Mouse (Mus musculus): ENCODE results near the gene Cmtr1. TPM values are rescaled to one million over a fixed set of nuclear protein-coding genes. Genes with fewer than 3 reads are reported as not detected.

The Cmtr1 gene
- polyA plus RNA-seq, 1 experiment from 2014 or later: 132 TPM

- Histone ChIP-seq H3K4me3 (replicated peaks; ENCODE audit: low read length) (no peak overlapping the region), H3K4me2 (ENCODE audit: low read length) (no peak overlapping the region), H3K9ac (replicated peaks; ENCODE audit: low read depth, low read length) (no peak overlapping the region), H3K27ac (ENCODE audit: low read length) (no peak overlapping the region), H3K36me3 (ENCODE audit: control insufficient read depth, insufficient read depth) (peaks cover 30% of the 10 kb centered on the region), H3K4me1 (replicated peaks; ENCODE audit: control insufficient read depth, insufficient read depth, low read length) (peaks cover 2% of the 10 kb centered on the region), H3K27me3 (replicated peaks; ENCODE audit: control insufficient read depth, insufficient read depth, low read length) (no peaks in the 10 kb centered on the region), H3K9me3 (ENCODE audit: control insufficient read depth, low read length) (no peaks in the 10 kb centered on the region)
- WGBS: 77% methylated on average over 2 of the region's 2 CpGs
- no peak for ATAC-seq
These were observed 33.2 kb downstream of the Cmtr1 start for GRCm38 (mm10) chr17:29693571-29693970.

DNA sequence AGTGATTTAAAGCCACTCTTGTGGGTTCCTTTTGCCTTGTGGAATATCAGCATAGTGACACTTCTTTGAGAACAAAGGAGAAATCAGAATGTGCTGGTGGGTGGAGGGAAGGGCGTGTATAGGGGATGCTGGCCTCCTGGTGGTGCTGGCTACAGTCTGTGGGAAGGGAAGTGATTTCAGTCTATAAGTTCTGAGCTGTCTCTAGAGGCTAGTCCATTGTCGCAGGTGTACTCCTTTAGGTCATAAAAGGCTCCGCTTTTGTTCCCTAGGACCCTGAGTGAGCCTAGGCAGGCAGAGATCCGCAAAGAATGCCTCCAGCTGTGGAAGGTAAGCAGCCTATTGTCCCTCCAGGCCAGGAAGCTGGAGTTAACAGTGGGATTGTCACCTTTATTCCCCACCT lies 34.1 kb downstream of the Cmtr1 start:
- H3K4me2 ChIP-seq (ENCODE audit: low read length): no peak overlapping the region
- ATAC-seq: no peak
- peaks cover 32% of the 10 kb centered on the region for H3K36me3 ChIP-seq (ENCODE audit: control insufficient read depth, insufficient read depth)
- WGBS: 79% methylated on average over 4 of the region's 4 CpGs
- H3K4me1 ChIP-seq (replicated peaks; ENCODE audit: control insufficient read depth, insufficient read depth, low read length): no peaks in the 10 kb centered on the region
- no peak overlapping the region for H3K9ac ChIP-seq (replicated peaks; ENCODE audit: low read depth, low read length)
- no peaks in the 10 kb centered on the region for H3K27me3 ChIP-seq (replicated peaks; ENCODE audit: control insufficient read depth, insufficient read depth, low read length)
- H3K9me3 ChIP-seq (ENCODE audit: control insufficient read depth, low read length): no peaks in the 10 kb centered on the region
- H3K27ac ChIP-seq (ENCODE audit: low read length): no peak overlapping the region
- no peak overlapping the region for H3K4me3 ChIP-seq (replicated peaks; ENCODE audit: low read length)

DNA sequence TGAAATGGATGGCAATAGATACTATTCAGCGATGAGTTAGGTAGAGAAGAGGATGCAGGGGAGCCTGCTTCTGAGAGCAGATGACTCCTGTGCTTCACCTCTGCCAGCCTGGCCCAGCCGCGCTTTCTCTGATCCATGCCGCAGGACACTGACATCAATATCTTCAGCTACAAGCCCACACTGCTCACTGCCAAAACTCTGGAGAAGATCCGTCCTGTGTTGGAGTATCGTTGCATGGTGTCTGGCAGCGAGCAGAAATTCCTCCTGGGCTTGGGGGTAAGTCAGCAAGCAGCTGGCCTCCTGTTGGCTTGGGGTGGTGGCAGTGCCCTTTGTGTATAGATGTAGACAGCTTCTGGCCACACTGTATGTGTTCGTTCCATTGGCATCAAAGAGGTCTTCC lies 36.5 kb downstream of the Cmtr1 start:
- ATAC-seq: no peak
- 96% methylated on average over 8 of the region's 8 CpGs for WGBS
- Histone ChIP-seq H3K27ac (ENCODE audit: low read length) (no peak overlapping the region), H3K27me3 (replicated peaks; ENCODE audit: control insufficient read depth, insufficient read depth, low read length) (no peaks in the 10 kb centered on the region), H3K4me3 (replicated peaks; ENCODE audit: low read length) (no peak overlapping the region), H3K4me2 (ENCODE audit: low read length) (no peak overlapping the region), H3K9me3 (ENCODE audit: control insufficient read depth, low read length) (no peaks in the 10 kb centered on the region), H3K9ac (replicated peaks; ENCODE audit: low read depth, low read length) (no peak overlapping the region), H3K4me1 (replicated peaks; ENCODE audit: control insufficient read depth, insufficient read depth, low read length) (no peaks in the 10 kb centered on the region), H3K36me3 (ENCODE audit: control insufficient read depth, insufficient read depth) (peaks cover 31% of the 10 kb centered on the region)

- Histone ChIP-seq H3K4me3 (replicated peaks; ENCODE audit: low read length) (no peak overlapping the region), H3K36me3 (ENCODE audit: control insufficient read depth, insufficient read depth) (peaks cover 31% of the 10 kb centered on the region), H3K9ac (replicated peaks; ENCODE audit: low read depth, low read length) (no peak overlapping the region), H3K27ac (ENCODE audit: low read length) (no peak overlapping the region), H3K4me1 (replicated peaks; ENCODE audit: control insufficient read depth, insufficient read depth, low read length) (peaks cover 14% of the 10 kb centered on the region), H3K27me3 (replicated peaks; ENCODE audit: control insufficient read depth, insufficient read depth, low read length) (no peaks in the 10 kb centered on the region), H3K9me3 (ENCODE audit: control insufficient read depth, low read length) (no peaks in the 10 kb centered on the region), H3K4me2 (ENCODE audit: low read length) (no peak overlapping the region)
- 93% methylated on average over 6 of the region's 6 CpGs for WGBS
- ATAC-seq: no peak
These were observed 38.0 kb downstream of the Cmtr1 start for GRCm38 (mm10) chr17:29698421-29698820.

- Histone ChIP-seq H3K9me3 (ENCODE audit: control insufficient read depth, low read length) (no peaks in the 10 kb centered on the region), H3K9ac (replicated peaks; ENCODE audit: low read depth, low read length) (no peak overlapping the region), H3K4me2 (ENCODE audit: low read length) (no peak overlapping the region), H3K4me1 (replicated peaks; ENCODE audit: control insufficient read depth, insufficient read depth, low read length) (peaks cover 22% of the 10 kb centered on the region), H3K4me3 (replicated peaks; ENCODE audit: low read length) (no peak overlapping the region), H3K27ac (ENCODE audit: low read length) (no peak overlapping the region), H3K27me3 (replicated peaks; ENCODE audit: control insufficient read depth, insufficient read depth, low read length) (no peaks in the 10 kb centered on the region), H3K36me3 (ENCODE audit: control insufficient read depth, insufficient read depth) (peaks cover 24% of the 10 kb centered on the region)
- WGBS: 97% methylated on average over 7 of the region's 7 CpGs
- ATAC-seq: no peak
These were observed 40.2 kb downstream of the Cmtr1 start for GRCm38 (mm10) chr17:29700573-29700972.

DNA sequence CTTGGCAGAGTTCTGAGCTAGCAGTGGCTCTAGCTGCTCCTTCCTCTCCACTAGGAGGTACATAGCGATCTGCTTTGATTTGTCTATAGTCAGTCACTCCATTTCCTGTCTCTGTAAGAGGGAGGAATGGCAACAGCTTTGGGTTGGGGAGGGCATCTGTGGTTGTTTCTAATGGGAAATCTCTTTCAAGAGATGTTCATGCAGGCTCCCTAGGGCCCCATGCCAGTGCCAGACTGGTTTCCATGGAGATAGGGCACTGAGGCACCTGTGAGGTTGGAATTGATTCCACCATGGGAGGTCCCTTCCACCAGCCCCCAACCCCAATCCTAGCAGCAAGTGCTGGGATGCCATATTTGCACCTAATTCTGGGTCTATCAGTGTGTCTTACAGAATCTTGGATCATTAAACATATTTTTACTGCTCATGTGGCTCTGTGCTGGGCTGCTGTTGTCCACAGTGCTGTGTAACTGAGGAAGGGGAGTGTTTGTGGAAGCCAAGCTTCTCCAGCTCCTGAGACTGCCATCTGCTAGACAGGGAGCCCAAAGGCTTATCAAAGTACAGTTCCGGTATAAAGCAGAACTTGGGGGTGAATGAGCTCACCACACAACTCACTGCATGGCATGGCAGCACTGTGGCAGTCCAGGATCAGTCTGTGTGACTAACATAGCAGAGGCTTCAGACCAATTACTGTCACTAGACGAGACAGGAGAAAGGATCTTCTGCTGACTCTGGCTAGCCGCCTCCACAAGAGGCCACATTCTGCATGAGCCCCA lies 42.7 kb downstream of the Cmtr1 start:
- 58% methylated on average over 4 of the region's 4 CpGs for WGBS
- Histone ChIP-seq H3K4me3 (replicated peaks; ENCODE audit: low read length) (no peak overlapping the region), H3K4me1 (replicated peaks; ENCODE audit: control insufficient read depth, insufficient read depth, low read length) (peaks cover 42% of the 10 kb centered on the region), H3K27ac (ENCODE audit: low read length) (peak overlapping the region; percentile 49), H3K9me3 (ENCODE audit: control insufficient read depth, low read length) (no peaks in the 10 kb centered on the region), H3K4me2 (ENCODE audit: low read length) (no peak overlapping the region), H3K36me3 (ENCODE audit: control insufficient read depth, insufficient read depth) (peaks cover 12% of the 10 kb centered on the region), H3K27me3 (replicated peaks; ENCODE audit: control insufficient read depth, insufficient read depth, low read length) (no peaks in the 10 kb centered on the region), H3K9ac (replicated peaks; ENCODE audit: low read depth, low read length) (no peak overlapping the region; the same call in 1 of the 2 replicates)
- ATAC-seq: peak; percentile 58

GRCm38 (mm10) chr17:29704781-29705180 lies 44.4 kb downstream of the Cmtr1 start:
- 21% methylated on average over 3 of the region's 3 CpGs for WGBS
- Histone ChIP-seq H3K27me3 (replicated peaks; ENCODE audit: control insufficient read depth, insufficient read depth, low read length) (no peaks in the 10 kb centered on the region), H3K36me3 (ENCODE audit: control insufficient read depth, insufficient read depth) (peaks cover 8% of the 10 kb centered on the region), H3K9ac (replicated peaks; ENCODE audit: low read depth, low read length) (no peak overlapping the region), H3K27ac (ENCODE audit: low read length) (no peak overlapping the region), H3K4me3 (replicated peaks; ENCODE audit: low read length) (no peak overlapping the region), H3K9me3 (ENCODE audit: control insufficient read depth, low read length) (no peaks in the 10 kb centered on the region), H3K4me1 (replicated peaks; ENCODE audit: control insufficient read depth, insufficient read depth, low read length) (peaks cover 59% of the 10 kb centered on the region), H3K4me2 (ENCODE audit: low read length) (no peak overlapping the region)
- ATAC-seq: peak; percentile 62

- no peaks in the 10 kb centered on the region for H3K9me3 ChIP-seq (ENCODE audit: control insufficient read depth, low read length)
- H3K36me3 ChIP-seq (ENCODE audit: control insufficient read depth, insufficient read depth): no peaks in the 10 kb centered on the region
- no peak overlapping the region for H3K4me2 ChIP-seq (ENCODE audit: low read length)
- H3K4me1 ChIP-seq (replicated peaks; ENCODE audit: control insufficient read depth, insufficient read depth, low read length): peaks cover 70% of the 10 kb centered on the region
- no peak overlapping the region for H3K27ac ChIP-seq (ENCODE audit: low read length)
- no peak for ATAC-seq
- no peak overlapping the region for H3K9ac ChIP-seq (replicated peaks; ENCODE audit: low read depth, low read length)
- no peaks in the 10 kb centered on the region for H3K27me3 ChIP-seq (replicated peaks; ENCODE audit: control insufficient read depth, insufficient read depth, low read length)
- 81% methylated on average over 5 of the region's 5 CpGs for WGBS
- no peak overlapping the region for H3K4me3 ChIP-seq (replicated peaks; ENCODE audit: low read length)
These were observed 45.5 kb downstream of the Cmtr1 start for GRCm38 (mm10) chr17:29705881-29706280.

- 9% methylated on average over 5 of the region's 5 CpGs for WGBS
These were observed 46.7 kb downstream of the Cmtr1 start for GRCm38 (mm10) chr17:29706981-29707545.

More at GRCm38 (mm10) chr17:29706981-29707545, 46.7 kb downstream of the Cmtr1 start:
- no peaks in the 10 kb centered on the region for H3K36me3 ChIP-seq (ENCODE audit: control insufficient read depth, insufficient read depth)
- 0 out of 2 replicates have a peak overlapping the region, but pooled peaks have one; percentile 14 for H3K9ac ChIP-seq (replicated peaks; ENCODE audit: low read depth, low read length)
- no peaks in the 10 kb centered on the region for H3K27me3 ChIP-seq (replicated peaks; ENCODE audit: control insufficient read depth, insufficient read depth, low read length)
- ATAC-seq: peak; percentile 27; the same call in 1 of the 2 replicates
- H3K27ac ChIP-seq (ENCODE audit: low read length): peak overlapping the region; percentile 16; the same call in 1 of the 2 replicates
- H3K9me3 ChIP-seq (ENCODE audit: control insufficient read depth, low read length): no peaks in the 10 kb centered on the region
- no peak overlapping the region for H3K4me2 ChIP-seq (ENCODE audit: low read length)
- H3K4me1 ChIP-seq (replicated peaks; ENCODE audit: control insufficient read depth, insufficient read depth, low read length): peaks cover 81% of the 10 kb centered on the region
- no peak overlapping the region for H3K4me3 ChIP-seq (replicated peaks; ENCODE audit: low read length)
